Mouse (Mus musculus): Measurements from ENCODE around the gene Macrod2.

The Macrod2 gene

DNA sequence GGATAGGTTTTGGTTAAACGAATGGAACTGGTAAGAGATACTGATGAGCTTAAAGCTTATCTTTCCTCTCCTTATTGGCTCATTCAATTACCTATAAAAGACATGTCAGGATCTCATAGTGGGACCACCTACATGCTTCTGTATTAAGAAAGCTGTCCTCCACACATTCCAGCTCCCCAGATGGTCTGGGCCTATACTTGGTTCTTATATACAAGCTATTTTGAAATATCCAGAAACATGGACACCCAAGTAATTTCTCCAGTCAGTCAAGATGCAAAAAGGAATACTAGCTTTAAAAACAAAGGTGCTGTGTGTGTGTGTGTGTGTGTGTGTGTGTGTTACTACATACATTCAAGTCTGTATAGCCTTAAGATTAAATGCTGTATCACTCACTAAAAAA, 833.7 kb downstream of the Macrod2 start:
- DNase-seq: no peak

DNA sequence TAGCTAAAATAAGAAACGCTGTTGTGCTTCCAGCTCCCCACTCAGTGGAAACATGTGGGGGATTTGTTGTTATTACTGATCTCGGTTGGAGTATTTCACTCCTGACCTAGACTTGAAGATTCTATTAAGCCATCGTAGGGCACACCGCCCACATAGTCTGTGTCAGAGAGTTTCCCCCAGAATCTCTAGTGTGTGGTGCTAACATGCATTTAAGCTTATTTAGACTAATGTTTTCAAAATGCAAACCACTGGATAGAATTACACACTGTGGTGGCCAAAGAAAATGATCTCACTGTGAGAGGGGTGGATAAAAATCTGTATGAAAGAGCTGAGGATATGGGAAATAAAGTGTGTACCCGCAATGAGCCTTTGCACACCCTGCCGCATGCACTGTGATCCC, 834.7 kb downstream of the Macrod2 start:
- DNase-seq: no peak

DNA sequence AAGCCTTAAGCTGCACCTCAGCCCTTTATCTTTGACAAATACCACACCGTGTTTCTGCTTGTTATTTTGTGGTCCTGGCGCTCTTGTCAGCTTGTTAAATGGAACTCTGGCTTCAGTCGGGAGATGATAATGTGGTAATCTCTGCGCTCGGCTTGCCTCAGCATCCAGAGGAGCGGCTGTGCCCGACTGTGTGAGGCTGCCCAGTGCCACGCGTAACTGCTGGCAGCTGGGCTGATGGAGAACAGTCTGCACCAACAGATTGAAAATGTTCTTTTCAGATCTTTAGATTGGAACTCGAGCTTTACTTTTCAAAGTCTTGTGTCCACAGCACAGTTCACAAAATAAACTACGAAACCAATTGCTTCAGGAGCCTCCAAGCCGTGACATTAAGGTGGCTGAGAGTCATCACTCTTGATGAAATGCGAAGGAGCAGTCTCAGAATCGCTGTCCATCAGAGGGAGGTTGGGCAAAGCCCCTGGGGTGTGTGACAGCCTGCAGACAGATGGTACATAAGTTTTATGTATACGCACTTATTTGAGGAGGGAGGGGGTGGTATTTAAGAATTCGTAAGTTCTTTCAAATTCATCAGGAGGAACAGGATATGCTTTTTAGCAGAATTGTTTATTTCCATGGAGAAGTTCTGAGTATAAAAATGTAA, 836.0 kb downstream of the Macrod2 start:
- DNase-seq: no peak

DNA sequence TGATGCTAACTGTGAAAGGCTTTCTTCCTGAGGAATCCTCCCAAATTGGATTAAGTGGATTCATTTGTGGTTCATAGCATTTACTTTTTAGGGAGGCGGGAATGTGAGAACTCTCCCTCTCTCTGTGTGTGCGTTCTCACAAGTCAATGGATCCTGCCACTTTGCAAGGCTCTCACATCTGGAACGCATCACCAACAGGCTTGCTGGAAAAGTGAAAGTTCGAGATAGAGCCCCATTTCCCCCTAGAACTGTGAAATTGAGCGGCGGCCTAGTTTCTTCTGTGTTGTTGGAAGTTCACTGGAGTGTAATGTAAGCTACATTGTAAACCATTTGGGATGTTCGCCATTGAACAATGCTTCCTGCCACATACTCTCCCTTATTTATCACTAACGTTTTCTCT, 839.2 kb downstream of the Macrod2 start:
- no peak for DNase-seq

DNA sequence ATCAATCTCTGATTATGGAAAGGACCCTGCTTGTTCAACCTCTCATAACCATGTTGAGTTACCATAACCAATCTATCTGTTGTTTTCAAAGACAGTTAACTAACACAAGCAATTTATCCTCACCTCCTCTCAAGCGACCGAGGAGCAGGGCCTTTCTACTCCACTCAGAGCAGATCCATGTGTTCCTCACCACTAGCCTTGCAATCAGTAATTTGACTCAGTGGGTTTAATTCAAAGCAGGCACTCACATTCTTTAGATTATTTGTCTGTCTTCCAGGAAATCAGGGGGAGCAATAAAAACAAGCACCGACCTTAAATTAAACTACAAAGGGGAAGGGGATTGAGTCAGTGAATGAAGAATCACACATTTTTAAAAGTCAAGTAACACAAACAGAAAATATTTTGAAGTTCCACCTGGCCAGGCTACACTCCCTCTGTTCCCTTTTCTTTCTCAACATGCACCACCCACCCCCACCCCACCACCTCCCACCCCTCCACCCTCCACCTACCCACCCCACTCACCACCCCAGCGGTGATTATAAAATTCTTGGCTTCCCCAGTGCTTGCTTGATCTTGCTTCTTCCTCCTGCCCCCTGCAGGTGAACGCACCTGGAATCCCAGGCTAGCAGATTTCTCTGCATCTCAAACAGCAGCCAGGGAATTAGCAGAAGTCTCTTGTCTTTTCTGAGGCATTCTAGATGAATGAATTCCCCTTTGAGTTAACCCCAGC, 839.8 kb downstream of the Macrod2 start:
- peak in 1 of 2 experiments; percentile 7 for DNase-seq

DNA sequence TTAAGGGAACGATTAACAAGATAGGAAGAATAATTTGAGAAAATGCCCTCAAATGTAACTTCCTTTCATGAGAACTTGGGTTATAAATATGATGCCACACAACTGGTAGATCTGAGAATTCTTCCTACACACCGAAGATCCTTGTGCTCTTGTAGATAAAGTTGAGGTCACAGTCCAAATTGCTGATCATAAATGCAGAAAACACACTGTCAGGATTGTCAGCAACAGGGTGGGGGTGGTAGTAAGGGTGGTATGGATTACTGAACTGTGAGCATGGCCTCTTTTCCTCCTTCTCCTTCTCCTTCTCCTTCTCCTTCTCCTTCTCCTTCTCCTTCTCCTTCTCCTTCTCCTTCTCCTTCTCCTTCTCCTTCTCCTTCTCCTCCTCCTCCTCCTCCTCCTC, 852.6 kb downstream of the Macrod2 start:
- no peak for DNase-seq

DNA sequence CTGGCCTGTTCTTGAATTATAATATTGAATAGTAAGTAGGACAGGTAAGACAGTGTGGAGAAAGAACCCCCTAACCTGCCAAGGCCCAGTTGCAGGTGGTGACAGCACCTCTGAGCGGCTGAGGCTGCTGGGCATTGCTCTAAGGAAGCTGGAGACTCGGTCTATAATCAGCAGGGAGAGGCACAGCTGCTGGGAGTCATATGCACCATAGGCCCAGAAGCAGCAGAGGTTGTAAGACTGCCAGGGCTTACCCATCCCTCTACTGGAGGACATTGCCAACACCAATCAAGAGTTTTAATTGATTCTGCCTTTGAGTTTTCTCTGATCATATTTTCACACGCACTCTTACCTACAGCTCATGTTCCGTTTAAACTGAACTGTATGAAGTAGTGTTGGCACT, 869.5 kb downstream of the Macrod2 start:
- no peak for DNase-seq

DNA sequence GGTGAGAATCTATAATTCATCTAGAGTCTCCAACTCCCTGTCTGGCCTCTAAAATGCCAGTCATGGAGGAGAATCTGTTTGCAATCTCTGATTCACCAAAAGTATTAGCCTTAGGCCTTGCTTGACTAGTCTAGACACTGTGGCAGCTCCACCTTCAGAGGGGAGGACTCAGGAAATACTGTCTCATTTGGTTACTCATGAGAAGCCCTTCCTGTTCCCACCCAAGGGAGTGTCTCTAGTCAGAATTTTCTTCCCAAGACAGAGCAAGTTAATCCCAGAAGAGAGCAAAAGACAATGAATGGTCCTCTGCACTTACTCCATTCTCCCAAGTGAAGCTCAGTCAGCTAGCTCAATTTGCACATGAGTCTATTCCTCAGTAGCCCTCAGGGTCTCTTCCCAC, 871.5 kb downstream of the Macrod2 start:
- DNase-seq: no peak

DNA sequence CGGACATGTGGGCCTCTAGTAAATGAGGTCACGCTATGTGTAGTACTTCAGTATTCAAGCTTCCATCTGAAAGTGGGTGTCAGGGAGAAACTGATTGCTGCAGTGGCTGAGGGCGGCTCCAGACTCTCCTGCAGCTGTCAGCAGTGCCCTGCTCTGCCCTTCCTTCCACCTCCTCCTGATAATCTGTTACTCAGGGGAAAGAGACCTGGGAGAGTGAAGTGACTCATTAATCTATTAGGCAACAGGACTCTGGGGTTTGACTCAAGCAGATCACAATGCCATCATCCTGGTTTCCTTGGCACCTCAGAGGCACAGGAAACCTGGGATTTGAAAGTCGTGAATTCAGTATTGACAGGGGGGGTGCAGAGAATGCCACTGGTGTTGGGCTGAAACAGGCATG, 876.4 kb downstream of the Macrod2 start:
- DNase-seq: no peak

DNA sequence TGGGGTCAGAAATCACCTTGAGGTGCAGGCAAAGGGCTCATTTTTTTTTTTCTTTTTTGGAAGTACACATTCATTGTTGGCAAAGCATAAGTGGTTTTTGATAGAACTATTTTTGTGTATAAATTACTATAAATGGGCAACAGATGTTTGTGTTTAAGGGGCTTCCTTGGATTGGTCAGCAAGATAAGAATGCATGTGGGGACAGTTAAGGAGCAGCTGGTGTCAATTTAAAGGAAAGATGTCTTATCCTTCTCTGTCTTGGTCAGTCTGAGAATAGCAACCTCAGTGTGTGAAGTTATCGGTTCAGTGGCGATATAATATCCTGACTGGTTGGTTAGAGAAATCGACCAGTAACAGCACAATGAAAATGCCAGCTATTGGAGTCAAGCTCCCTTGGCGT, 877.9 kb downstream of the Macrod2 start:
- no peak for DNase-seq

DNA sequence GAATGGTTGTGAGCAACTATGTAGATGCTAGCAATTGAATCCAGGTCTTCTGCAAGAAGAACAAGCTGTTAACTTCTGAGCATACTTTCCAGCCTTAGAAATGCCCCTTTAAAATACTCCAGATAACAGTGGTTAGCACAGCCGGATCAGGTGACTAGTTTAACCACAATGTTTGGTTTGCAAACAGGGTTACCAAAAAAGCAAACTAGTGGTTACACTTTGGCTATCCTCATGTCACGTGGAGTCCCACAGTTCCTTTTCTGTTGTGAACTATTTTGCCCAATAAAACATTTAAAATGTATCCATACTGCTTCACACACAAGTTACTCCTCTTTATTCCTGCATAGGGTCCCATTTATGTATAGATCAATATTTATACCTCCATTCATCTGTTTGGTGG, 879.2 kb downstream of the Macrod2 start:
- peak; percentile 6 to 46 for DNase-seq

DNA sequence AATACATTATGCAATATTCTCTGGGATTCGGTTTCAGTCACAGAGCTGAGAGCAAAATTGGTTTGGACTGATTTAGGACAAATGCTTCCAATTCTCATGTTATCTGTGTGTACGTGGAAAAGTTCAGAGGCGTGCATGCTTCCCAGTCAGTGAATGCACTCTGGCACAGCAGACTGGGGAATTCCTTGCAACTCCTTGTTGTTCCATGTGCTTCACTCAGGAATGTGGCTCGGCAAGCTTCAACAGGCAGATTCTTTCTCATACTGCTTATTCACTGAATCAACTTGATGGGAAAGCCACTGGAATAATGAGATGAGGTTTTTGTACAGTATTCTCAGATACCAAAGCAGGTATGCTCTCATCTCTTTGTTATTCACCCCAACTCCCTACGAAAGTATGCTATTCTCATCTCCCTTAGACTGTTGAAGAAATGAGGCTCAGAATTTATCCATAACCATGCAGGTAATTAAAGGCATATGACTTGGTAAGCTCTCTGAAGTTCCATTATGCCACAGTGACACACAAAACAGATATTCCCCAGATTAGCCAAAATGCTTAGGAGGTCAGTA, 884.1 kb downstream of the Macrod2 start:
- peak; percentile 84 for DNase-seq

DNA sequence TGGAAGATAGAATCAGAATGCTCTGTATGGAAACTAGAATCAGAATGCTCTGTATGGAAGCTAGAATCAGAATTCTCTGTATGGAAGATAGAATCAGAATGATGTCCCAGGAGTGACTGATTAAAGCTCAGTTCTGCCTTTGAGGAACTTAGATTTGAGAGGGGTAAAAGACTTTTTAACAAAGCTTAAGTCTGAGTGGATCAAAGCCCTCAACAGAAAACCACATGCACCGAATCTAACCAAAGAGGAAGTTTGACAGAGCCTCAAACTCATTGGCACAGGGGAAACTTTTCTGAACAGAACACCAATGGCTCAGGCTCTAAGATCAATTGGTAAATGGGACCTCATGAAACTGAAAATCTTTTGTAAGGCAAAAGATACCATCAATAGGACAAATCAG, 885.7 kb downstream of the Macrod2 start:
- DNase-seq: no peak

DNA sequence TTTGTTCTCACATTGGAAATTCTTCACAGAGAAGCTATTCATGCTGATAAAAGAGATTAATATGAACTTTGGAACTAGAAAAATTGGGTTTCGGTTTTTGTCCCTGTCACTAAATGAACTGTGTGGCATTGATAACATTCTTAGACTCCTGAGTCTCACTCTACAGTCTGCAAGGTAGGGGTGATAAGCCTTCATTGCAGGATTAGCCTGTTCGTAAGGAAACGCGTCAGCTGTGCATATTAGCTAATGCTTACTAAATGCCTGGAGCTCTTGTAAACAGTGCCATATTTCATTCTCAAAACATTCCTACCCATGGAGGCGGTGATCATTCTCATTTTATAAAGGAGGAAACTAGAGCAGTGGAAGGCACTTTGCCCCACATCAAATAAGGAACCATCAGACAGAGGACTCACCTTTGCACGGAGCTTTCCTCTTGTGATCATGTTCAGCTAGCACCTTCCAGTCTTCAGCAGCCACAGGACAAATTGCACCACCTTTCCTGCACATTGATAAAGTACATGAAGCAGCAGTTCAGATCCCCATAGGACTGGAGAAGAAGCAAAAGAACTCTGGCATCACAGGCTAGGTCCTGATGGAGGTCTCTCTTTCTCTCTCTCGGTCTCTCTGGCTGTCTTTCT, 891.1 kb downstream of the Macrod2 start:
- no peak for DNase-seq

DNA sequence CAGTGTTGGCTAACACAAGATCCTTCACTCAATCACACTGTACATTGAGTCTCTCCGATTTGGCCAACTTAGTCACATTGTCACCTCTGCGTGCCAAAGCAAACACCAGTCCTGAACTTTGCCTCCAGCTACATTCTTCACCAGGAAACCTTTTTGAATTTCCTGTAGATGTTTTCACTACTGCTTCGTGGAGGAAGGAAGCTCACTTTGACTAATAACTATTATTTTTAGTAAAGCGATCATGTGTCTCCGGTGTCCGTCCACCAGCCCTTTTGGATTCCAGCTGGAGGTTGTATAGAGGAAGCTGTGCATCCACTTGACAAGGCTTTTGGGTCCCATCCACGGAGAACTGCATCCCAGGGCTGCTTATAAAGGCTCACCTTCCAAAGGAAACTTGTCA, 893.4 kb downstream of the Macrod2 start:
- DNase-seq: peak; percentile 45 to 62

DNA sequence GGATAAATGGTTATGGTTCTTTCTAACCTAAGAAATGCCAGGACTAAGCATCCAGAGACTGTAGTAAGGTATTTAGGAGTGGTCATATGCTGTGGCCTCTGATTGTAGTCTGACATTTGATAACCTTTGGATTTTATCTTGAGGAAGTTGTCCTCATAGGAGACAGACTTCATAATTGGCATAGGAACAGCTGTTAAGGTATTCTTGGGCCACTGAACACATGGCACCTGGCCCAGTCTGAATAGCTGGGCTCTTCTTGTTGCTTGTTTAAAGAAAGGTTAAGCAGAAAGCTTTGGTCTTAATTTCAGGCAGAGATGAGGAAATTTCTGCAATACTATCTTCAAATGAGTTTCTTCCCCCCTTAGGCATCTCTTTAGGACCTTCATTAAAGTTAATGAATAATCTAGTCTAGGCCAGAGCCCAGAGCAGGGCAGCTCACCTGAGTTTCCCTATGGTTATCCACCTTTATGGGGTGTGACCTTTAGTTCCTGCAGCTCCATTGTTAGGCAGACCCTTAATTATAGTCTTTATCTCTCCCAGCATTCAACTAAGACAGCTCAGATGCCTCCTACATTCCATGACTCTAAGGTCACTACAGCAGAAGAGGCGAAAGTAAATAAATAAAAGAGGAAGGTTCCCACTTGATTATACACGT, 894.1 kb downstream of the Macrod2 start:
- DNase-seq: peak; percentile 56 to 65

DNA sequence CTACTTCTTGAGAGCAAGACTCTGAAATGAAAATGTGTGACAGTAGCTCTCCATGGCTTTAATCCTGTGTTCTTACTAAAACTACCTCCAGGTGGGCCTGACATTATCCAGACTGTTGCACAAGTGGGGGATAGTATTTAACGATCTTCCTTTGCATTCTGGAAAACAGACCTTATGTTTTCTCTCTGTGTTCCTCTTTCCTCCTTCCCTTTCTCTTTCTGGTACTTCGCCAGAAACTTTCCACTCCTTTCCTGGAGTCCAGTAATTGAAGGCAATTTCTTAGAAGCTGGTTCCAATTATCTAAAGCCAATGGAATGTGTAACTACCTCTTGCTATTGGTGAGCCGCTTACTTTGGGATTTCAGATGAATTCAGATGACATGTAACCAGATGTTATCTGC, 897.7 kb downstream of the Macrod2 start:
- no peak for DNase-seq

DNA sequence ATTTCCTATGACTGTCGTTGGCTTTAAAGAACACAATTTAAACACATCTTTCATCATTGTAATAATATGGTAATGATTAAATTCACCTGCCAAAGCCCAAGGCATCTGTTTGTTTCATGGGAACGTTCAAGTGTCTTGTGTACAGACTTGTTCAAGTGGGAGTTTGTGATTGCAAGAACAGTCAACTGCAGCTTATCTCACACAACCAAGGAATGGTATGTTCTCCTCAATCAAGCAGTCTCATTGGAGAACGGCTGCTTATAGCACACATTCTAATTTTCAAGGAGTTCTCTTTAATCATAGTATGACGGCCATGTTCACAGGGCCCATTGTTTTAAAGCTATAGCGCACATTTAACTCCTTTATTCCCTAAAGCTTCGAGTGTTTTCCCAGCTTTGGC, 904.1 kb downstream of the Macrod2 start:
- peak in 1 of 2 experiments; percentile 46 for DNase-seq

DNA sequence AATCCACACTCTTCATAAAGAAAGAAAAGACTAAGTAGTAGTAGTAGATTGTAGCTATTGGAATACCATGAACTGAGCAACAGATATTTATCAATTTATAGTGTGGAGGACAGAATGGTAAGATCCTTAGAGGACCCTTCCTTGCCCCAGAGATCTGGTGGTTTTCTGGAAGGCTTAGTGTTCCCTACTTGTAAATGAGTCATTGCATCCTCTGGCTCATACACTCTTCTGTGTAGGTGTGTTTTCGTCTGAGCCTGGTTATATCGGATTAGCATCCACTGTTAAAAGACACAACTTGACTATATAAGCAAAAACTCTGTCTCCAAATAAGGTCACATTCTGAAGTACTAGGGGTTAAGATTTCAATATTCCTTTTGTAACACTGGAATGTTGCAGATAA, 905.9 kb downstream of the Macrod2 start:
- DNase-seq: no peak

DNA sequence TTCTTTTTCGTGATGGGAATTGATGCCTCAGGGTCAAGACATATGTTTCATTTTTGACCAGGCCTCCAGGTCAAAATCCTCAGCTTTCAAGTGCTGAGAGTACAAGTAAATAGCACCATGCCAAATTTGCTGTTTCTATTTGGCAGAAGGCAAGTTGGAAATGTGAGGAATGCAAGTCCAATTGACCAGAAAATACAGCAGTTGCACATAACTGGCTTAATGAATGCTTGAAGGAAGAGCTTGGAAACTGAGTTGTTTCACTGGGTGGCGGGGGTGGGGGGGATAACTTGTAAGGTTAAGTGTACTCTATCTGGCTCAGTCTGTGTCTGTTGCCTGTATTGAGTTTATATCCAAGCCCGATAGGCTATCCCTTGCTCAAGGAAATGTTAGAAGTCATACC, 913.3 kb downstream of the Macrod2 start:
- no peak for DNase-seq

DNA sequence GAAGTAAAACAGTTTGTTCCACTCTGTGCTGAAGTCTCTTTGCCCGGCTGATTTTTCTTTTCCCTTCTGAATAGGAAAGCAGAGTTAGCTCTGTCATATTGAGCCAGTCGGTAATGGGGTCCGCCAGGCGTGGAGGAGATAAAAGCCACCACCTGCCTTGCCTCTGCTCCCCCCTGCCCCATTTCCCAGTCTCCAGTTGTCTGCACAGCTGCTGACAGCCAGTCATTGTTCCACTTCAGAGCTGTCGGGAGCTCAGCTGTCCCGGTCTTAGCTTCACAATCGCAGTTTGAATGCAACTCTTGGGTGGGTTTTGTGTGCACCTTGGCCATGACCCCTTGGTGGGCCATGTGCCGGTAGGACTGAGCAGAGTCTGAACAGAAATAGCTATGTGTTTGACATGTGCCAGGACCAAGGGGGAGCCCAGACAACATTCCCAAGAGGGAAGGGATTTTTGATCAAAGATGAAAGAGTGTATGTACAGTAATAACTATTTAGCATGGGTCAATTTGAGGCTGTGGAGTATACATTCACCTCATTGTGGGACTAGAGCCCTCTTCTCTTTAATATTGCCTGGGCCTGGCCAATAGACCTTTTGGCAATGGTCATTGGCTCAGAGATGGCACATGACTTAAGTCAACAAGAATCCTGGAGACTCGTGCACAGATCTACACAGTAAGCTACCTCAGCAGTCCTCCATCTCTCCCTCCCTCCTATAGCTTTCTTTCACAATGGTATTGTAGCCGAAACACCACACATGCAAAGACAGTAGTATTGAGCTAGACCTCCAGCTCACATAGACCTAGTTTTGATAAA, 917.2 kb downstream of the Macrod2 start:
- DNase-seq: no peak

DNA sequence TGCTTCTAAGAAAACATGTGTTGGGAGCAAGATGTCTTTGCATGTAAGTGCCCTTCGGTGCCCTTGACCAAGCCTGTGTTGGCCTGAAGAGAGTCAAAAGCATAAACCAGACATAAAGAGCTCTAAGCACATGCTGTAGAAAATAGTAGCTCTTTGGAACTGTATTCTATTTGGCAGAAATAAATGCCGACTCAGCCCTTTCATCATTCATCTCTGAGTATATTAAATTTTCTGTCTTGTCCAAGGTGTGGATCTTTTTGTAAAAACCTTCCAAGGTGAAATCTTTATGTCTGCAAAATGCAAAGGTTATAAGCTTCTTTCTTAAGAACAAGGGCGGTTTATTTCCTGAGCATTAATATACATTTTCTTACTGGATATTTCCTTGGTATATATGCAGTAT, 920.2 kb downstream of the Macrod2 start:
- no peak for DNase-seq
